Mouse (Mus musculus): ENCODE measurements around the gene Nrros.

Gene Nrros

GRCm38 (mm10) chr16:32165281-32165821, at the start of gene Nrros:
TSS of gene Nrros (minus strand) at chr16:32165594.
- DNase-seq (ENCODE audit: low spot score), result peak; percentile 39

DNA sequence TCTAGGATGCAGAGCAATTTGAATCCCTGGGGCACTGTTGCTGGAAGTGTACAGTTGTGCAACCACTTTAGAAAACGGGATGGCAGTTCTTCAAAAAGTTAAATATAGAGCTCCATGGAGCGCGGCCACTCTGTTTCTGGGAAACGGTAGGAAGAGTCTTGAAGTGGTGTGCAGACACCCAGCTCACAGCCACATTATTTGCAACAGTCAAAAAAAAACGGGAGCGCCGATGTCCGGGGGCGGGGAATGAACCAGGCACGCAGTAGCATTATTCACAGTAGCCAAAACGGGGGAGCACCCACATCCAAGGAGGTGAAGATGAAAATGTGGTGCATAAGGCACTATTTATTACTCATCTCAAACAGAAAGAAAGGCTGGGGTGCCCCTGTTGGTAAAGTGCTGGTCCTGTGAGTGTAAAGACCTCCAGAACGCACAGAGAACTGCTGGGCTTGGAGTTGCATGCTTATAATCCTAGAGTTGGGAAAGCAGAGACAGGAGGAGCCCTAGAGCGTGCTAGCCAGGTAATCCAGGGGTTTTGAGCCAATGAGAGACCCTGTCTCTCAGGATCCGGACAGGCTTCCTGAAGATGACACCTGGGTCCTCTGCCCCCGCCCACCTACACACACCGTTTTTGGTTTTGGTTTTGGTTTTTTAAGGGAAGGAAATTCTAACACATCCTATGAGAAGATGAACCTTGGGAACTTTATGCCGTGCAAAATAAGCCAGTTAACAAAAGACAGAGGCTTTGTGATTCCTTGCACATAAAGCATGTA, 49.6 kb upstream of the Nrros start:
- DNase-seq (ENCODE audit: low spot score), result peak; percentile 28

- no peak for DNase-seq (ENCODE audit: low spot score)
These were observed 48.8 kb upstream of the Nrros start for GRCm38 (mm10) chr16:32214156-32214555.

GRCm38 (mm10) chr16:32204902-32205301, 39.5 kb upstream of the Nrros start:
- no peak for DNase-seq (ENCODE audit: low spot score)

DNA sequence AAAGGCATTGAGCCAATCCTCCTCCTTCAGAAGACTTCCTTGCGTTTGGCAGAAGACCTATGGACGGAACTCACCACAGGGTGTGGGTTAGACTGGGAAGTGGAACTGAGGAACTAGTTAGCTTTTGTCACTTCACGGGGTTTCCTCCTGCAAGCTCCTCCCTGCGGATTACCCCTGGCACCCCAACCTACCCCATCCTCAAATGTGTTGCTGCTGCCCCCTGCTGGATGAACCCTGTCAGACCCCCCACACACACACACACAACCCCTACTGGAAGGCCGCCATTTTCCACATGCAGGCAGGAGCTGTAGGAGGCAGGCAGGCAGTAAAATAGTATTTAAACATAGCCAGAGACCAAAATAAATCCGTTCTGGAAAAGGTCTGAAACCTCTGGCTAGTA, 37.3 kb upstream of the Nrros start:
- DNase-seq (ENCODE audit: low spot score), result peak; percentile 15

- DNase-seq (ENCODE audit: low spot score), result no peak
These were observed 35.6 kb upstream of the Nrros start for GRCm38 (mm10) chr16:32201004-32201325.

DNA sequence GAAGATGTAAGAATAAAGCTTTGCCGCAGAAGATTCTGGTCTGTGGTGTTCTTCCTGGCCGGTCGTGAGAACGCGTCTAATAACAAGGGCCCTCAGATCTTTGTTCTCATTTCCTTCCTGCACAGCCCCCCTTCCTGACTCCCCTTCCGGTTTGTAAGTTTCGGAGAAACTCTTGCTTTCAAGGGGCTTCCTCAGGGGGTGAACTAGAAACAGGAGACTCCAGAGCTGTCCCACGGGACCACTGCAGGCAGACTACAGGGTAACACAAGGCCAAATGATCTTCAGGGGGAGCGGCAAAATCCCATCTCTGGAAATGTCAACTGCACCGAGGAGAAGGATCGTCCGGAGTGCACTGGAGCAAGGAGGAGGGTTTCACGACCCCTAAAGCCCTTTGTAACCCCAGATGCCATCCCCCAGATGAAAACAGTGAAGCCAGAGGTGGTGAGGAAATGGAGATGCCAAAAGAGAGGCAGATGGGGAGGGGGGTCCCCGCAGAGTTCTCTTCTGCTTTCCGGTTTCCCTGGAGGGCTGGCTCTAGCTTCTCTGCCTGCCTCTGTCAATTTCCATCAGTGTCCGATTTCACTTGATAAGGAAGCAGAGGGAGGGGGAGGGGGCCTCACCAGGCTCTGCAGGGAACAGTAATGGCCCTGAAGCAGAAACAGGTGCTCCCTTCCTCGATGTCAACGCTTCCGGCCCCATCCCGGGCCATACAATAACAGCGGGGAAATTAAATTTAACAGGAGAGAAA, 35.0 kb upstream of the Nrros start:
- DNase-seq (ENCODE audit: low spot score), result no peak

DNA sequence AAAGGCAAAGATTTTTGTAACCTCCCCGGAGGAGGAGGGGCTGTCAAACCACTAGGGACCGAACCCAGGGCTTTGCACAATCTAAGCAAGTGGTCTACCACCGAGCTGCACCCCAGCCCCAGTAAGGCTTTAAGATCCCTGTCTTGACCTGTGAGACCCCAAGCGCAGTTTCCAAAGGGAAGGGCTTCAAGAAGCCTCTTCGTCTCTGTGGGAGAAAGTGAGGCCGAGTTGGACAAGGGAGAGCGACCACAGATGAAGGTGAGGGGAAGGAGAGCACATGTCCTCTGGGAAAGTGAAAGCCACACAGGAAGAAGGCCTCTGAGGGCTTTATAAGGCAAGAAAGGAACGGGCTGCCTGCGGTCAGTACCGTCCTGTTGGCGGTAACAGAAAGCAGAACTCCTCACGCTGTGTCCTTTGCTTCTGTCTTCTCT, 24.6 kb upstream of the Nrros start:
- DNase-seq (ENCODE audit: low spot score), result no peak

DNA sequence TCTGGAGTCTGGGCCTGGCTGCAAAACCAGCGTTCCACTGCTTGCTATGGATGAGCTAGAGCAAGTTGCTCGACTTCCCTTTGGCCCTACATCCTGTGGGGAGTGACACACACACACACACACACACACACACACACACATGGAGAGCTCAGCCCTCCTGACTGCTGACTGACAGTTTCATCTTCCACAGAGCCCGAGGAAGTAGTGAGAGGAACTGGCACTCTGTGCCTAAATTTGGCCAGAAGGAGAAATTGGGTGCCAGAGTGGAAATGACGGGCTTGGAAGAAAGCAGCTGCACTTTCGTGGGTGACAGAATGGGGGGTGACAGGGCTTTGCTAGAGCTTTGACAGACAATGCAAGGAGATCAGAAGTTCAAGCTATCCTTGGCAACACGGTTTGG, 23.7 kb upstream of the Nrros start:
- DNase-seq (ENCODE audit: low spot score), result peak; percentile 21

DNA sequence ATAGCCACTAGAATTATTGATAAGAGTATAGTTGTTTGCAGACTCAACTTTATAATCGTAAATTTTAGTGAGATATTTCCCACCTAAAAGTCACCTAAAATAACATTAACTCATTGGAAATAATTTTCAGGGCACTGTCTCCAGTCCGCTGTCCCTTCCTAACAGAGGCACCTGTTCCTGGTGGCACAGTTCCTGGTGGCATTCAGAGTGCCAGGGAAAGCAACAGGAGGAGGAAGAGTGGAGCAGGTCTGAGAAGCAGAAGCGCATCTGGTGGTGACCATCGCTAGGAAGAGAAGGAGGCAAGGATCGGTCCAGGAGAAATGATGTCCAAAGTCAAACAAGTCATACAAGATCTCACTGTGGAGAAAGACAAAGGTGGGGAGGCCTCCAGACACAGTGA, 20.7 kb upstream of the Nrros start:
- DNase-seq (ENCODE audit: low spot score), result no peak

- no peak for DNase-seq (ENCODE audit: low spot score)
These were observed 14.0 kb upstream of the Nrros start, which contains the start of gene Bex6 for GRCm38 (mm10) chr16:32179333-32179901. TSS of gene Bex6 (plus strand) at chr16:32179823.

- no peak for DNase-seq (ENCODE audit: low spot score)
These were observed 11.7 kb upstream of the Nrros start for GRCm38 (mm10) chr16:32176896-32177686.

DNA sequence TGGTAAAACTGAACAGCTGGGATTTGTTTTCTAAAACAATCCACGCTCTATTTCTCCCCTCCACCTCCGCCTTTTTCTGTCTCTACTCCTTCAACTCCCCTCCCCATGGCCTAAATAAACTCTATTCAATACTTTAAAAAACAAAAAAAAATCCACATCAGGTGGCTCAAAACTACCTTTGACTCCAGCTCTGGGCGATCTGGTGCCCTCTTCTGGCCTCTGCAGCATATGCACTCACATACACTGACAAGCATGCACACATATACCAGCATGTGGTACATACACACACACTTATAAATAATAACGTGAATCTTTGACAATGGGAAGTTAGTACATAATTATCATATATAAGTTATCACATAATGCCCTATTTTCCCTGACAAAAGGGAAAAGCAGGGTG, 9.6 kb upstream of the Nrros start:
- DNase-seq (ENCODE audit: low spot score), result no peak

GRCm38 (mm10) chr16:32174340-32175005, 9.1 kb upstream of the Nrros start:
- DNase-seq (ENCODE audit: low spot score), result no peak

DNA sequence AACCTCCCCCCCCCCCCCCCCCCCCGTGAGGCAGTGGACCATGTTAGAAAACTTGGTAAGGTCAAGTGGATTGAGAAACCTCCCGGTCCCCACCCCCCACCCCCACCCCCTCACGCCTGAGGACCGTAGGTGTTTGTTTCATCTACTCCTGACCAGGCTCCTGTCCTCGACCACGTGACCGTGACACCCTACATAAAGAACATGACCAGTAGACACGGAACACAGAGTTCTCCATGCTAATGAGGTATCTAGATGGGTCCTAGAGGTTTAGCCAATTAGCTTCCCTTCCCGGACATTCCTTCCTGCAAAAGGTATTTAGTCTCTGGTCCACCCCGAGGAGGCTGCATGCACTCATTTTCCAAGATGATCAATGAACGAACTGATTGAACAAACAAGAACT, 8.0 kb upstream of the Nrros start:
- no peak for DNase-seq (ENCODE audit: low spot score)

- no peak for DNase-seq (ENCODE audit: low spot score)
These were observed 5.8 kb upstream of the Nrros start for GRCm38 (mm10) chr16:32171031-32171731.

DNA sequence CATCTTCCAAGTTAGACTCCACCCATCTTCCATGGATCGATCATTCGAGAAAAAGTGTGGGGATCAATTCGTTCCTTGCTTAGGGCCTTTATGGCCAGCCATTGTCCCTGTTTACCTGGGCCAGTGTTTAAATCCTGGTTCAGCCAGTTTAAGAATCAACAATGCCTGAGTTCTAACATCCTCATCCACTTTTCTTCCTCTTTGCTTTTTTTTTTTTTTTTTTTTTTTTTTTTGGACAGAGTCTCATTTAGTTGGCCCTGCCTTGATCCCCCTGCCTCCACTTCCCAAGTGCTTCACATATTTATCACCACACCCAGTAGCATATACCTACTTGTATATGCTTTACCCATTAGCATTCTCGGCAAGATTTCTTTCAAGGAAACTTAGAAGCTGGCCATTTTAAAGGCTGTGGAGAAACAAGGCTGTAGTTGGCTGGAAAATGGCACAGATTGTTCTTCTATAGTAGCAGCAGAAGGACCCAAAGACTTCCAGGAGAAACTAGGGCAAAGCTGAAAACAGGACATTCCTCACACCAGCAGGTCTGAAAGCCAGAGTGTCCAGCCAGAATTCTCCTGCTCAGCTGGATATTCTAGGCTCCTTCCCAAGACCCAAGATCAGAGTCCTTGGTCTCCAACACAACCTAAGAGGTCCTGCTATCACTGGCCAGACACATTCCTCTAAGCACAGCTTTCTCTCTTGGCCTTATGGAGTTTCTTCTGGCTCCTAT, 2.6 kb upstream of the Nrros start:
- no peak for DNase-seq (ENCODE audit: low spot score)

DNA sequence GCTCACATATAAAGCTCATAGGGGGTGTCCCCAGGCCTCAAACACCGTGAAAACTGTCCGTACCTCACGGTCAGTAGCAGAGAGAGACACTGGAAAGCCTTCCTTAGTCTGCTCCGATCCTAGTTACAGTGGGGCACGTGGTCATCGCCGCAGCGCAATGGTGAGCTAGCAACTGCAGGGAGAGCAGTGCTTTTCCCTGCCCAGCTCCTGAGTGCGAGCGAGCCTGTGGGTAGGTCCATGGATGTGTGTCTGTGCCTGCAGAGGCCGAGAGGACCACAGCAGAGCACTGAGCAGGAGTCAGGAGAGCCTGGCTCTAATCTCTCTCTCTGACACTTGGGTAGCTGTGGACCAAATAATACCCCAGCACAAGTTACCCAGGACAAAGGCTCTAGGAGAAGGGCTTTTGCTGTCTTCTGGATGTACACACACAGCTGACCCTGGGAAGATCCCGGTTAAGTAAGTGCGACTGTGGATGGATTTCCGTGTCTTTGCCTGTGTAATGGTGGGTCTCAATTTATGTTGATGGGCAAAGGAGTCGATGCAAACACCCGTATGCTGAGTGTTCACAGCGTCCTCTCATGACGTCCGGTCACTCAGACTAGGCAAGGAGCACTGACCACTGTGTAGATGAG, 882 bp downstream of the Nrros start:
- no peak for DNase-seq (ENCODE audit: low spot score)

DNA sequence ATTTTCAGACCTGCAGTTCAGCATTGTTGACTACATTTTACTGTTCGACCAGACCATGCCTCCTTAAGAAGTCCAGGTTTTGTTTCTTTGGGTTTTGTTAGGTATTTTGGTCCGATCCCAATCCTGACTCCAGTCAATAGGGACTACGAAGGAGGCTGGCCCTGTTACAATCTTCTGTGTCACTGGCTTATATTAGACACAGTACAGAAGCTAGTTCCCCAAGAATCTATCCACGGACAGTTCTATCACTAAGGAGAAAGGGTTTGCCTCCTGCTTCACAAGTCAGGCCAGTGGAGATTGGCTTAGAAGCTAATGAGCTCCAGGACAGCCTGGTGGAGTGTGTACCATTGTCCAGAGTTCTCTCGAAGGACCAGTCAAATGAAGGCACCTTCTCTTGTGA, 1.5 kb downstream of the Nrros start:
- DNase-seq (ENCODE audit: low spot score), result no peak

DNA sequence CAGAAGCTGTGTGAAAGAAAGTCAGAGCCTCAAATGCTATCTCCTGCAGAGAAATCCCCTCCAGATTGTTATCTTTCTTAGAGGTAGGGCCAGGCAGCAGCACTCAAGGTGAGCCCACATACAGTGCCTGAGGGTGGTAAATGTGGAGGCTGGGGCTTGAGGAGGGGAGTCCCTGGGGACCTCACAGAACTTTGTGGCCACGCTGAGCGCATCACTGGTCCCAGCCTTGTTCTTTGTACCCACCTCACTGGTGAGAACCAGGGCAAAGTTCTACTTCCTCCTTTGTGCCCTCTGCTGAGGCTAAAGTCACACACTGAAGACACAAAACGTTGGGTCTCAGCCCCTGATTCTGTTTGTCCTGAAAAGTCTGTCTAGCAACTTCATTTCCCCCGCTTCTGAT, 2.0 kb downstream of the Nrros start:
- no peak for DNase-seq (ENCODE audit: low spot score)
